Mouse (Mus musculus) frontal cortex, postnatal 14 days (tissue): Measurements from ENCODE around the gene Proser1.

Experiments
- DNase-seq, 2 experiments: peaks; one replicate each; pipeline ENCODE4 v3.0.0; 2022; ENCODE audit warnings: low spot score in 2 of 2

Proser1 gene

DNA sequence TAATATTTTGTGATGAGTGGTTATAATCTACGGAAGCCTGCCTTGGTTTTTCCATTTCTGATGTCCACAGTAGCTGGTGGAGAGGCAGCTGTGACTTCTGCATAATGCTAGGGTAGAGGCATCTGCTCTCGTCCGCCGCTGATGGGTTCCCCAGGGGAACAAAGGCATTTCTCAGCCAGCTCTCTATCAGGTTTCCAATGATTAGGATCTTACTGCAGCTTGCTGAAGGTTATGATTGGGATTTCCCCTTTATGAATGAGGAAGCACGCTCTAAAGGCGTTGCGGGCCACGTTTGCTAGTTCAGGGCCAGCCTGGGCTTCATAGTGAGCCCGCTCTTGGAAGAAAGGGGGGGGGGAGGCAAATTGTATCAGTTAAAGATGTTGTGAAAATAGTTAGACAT is 3.0 kb downstream of the Proser1 start:
- no peak for DNase-seq

- DNase-seq = no peak
These were observed 3.9 kb downstream of the Proser1 start for GRCm38 (mm10) chr3:53467356-53467755.

DNA sequence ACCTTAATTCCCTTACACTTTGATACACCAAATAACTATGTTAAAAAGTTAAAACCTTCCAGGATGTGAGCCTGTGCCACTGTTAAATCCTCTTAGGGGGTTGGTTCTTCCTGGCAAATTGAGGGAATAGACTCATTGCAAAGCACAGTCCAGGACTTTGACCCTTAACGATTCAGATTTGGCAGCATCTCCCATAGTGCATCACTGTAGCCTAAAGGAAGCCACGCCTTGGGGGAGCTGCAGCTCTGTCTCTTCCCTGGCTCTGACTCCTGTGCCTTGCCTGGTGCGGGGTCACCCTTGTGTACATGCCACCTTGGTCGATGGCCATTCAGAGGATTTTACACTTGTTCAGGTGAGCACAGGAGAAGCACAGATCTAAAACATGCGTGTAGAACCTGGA is 6.2 kb downstream of the Proser1 start:
- no peak for DNase-seq

DNA sequence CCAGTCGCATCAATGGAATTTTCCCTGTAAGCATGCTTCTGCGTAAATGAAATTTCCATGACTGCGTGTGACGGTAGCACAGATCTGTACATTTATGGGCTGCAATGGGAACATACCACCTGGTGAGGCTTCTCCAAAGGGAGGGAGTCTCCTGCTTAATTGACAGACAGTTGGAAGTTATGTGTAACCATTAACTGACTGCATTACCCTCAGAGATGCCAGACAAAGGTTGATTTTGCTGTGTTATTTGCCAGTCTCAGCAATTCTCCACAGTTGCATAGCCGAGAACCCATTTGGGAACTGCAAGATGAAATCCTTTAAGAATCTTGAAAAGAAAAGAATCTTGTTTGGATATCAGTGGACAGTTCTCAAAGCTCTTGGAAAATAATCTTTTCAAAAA is 8.6 kb downstream of the Proser1 start:
- DNase-seq = no peak

DNA sequence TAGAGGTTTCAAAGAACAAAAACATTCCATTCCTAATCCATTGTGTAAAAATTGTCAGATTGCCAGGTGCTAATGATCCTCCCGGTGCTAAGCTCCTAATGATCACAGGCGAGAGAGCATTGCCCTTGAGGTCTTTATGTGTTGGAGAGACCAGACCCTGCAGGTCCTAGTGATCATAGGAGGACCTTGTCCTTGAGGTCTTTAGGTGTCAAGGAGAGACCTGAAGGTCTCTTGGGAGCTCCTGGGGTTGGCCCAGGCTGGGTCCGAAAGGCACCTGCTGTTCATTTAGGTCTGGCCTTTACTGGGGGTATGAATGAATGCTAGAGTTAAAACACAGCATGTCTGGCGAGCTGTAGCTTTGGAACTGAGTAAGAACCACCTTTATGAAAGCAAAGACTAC is 10.7 kb downstream of the Proser1 start:
- no peak for DNase-seq

GRCm38 (mm10) chr3:53475889-53476288 is 12.4 kb downstream of the Proser1 start:
- peak in 1 of 2 experiments; percentile 34 for DNase-seq

DNA sequence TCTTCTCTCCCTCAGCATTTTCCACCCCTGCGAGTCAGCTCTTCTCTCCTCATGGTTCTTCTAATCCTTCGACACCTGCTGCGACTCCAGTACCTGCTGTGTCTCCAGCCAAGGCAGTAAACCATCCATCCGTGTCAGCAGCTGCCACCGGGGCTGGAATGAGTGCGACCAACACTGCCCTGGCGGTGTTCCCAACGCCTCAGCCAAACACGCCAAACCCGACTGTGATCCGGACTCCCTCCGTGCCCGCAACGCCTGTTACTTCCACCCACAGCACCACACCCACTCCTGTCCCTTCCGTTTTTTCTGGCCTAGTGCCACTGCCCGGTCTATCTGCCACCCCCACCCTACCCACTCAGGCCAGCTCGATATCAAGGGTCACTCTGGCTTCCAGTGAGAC is 14.0 kb downstream of the Proser1 start:
- no peak for DNase-seq

DNA sequence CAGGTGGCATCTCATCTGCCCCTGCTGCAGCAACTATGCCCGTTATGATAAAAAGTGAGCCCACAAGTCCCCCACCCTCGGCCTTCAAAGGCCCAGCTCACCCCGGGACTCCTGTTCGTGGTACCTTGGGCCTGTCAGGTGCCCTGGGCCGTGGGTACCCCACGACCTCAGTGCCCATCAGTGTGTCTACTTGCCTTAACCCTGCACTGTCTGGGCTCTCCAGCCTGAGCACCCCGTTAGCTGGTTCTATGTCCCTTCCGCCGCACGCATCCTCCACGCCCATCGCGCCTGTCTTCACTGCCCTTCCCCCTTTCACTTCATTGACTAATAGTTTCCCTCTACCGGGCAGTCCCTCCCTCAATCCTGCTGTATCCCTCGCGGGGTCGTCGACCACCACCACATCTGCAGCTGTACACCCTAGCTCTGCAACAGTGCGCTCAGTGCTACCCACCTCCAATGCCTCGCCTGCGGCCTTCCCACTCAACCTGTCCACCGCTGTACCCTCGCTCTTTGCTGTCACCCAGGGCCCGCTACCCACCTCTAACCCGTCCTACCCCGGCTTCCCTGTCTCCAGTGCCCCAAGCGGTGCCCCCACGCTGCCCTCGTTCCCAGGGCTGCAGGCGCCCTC is 15.1 kb downstream of the Proser1 start:
- DNase-seq = no peak

DNA sequence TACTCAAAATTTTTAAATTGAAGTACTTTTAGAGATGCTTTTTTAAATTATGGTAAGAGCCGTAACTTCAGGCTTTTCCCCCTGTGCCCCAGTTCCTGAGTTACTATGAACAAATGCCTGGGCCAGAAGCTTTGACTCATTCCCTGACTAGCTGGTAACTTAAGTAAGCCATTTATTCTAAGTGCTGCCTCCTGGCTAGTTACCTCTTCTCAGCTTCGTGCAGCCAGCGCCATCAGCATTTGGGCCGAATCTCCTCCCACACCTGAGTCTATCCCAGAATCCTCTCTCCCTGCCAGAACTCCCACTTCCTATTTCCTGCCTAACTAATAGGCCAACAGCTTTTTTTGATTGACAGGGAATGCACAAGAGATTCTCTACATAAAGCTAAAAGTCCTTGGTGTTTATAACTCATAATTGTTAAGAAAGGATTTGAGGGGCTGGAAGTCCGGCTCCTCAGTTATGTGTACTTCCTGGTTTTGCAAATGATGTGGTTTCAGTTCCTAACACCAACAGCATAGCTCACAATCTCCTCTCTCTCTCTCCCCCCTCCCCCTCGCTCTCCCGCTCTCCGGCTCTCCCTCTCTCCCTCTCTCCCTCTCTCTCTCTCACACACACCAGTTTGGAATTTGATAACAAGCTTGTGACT is 20.1 kb downstream of the Proser1 start:
- DNase-seq = no peak

DNA sequence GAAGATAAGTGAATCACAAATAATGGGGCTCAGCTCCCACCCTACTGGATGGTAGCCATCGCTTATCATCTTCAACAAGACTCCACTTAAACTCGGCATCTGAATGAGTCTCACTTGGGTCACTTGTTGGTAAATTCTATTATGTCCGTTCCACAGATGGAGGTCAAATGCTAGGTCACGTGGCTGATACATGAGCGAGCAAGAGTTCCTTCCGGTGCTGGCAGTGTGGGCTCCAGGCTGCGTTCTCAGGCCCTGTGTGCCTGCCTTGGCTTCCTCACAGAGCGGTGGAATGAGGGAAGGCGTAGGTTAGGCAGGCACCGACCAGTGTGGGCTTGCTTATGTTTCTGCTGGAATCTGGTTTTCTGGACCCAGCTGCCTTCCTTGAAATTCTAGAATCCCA is 23.1 kb downstream of the Proser1 start:
- no peak for DNase-seq

- DNase-seq = no peak
These were observed 23.6 kb downstream of the Proser1 start for GRCm38 (mm10) chr3:53486996-53487576.

GRCm38 (mm10) chr3:53488353-53488752 is 24.9 kb downstream of the Proser1 start, which contains the start of gene Stoml3:
Gene Stoml3, plus strand, starts transcription at chr3:53488653.
- DNase-seq = no peak

- no peak for DNase-seq
These were observed 35.0 kb downstream of the Proser1 start for GRCm38 (mm10) chr3:53498351-53498905.

- DNase-seq = no peak
These were observed 39.0 kb downstream of the Proser1 start for GRCm38 (mm10) chr3:53502428-53502827.

DNA sequence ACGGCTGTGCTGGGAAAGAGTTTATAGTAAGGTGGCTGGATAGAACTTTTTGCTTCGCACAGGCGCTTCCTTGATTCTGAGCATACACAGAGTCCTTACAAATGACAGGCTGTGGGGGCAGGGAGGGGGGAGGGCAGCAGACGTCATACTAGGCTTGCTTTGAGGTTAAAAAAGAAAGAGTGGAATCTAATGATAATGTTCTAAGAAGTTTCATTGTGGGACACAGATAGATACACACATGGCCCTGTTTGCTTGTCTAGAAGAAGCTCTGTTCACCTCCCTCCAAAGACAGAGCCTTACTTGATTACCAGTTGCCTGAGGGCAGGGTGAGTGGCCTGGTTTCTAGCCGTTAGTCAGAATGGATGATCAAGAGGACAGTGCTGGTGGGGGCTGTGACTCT is 49.6 kb downstream of the Proser1 start:
- no peak for DNase-seq

GRCm38 (mm10) chr3:53514221-53515065 is 51.0 kb downstream of the Proser1 start:
- DNase-seq = no peak

- no peak for DNase-seq
These were observed 59.3 kb downstream of the Proser1 start for GRCm38 (mm10) chr3:53522794-53523193.

GRCm38 (mm10) chr3:53525737-53526136 is 62.3 kb downstream of the Proser1 start:
- peak; percentile 78 to 82 for DNase-seq

DNA sequence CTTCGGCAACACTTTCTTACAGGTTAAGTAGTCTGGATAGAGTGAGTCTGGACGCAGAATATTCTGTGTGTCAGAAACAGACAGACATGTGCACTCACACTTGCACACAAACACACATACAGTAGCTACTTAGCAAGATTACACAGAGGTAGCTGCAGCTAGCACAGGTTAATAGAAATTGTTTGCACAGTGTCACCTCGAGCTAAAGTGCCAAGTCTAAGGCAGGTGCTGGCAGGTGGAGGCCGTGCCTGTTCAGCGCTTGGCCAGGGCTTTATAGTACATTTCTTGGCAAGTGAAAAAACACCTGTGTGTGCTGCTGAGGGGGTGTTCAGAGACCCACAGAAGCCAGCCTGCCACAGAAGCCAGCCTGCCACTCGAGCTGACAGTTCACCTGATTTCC is 66.8 kb downstream of the Proser1 start:
- DNase-seq = no peak
